Mouse (Mus musculus) liver, adult (tissue): Measurements from ENCODE around the gene Kifc3.
A peak's percentile ranks its signal among the peaks of the same experiment; 100 is the strongest.

ENCODE experiments used
- GATA4 ChIP-seq: IDR thresholded peaks from 2 replicates; pipeline ENCODE4 v1.6.1; 2014; ENCODE audit warnings: mild to moderate bottlenecking, low read length; ENCODE audit not compliant: insufficient replicate concordance

The Kifc3 gene

GRCm38 (mm10) chr8:95134186-95134585 is 68.4 kb downstream of the Kifc3 start:
- TF ChIP-seq GATA4, result no peak

GRCm38 (mm10) chr8:95131983-95132382 is 70.6 kb downstream of the Kifc3 start:
- TF ChIP-seq GATA4, result no peak

GRCm38 (mm10) chr8:95130966-95131537 is 71.6 kb downstream of the Kifc3 start:
- peak; percentile 20; the same call in 1 of the 2 replicates for TF ChIP-seq GATA4

DNA sequence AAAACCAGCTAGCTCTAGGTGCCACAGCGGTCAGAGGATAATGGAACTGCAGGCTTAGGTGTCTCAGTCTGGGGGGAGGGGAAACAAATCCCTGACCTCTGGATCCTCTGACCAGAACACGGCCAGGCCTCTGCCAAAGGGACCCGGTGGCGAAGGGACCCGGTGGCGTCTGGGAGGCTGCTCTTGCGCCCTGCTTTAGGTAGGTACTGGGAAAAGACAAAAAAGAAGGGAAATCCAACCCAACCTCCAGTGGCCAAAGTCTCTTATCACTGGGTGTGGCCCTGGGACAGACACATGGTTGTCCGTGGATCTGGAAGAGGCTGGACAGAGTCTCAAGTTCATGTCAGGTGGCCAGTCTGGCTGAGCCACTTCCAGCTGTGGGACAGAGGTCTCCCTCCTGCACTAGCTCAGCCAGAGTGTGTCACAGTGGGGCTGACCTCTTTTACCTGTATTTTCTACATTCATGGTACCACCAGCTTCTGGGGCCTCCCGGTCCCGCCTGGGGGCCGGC is 73.8 kb downstream of the Kifc3 start:
- TF ChIP-seq GATA4, result peak; percentile 41; the same call in 1 of the 2 replicates

GRCm38 (mm10) chr8:95127658-95128057 is 75.0 kb downstream of the Kifc3 start:
- TF ChIP-seq GATA4, result no peak

DNA sequence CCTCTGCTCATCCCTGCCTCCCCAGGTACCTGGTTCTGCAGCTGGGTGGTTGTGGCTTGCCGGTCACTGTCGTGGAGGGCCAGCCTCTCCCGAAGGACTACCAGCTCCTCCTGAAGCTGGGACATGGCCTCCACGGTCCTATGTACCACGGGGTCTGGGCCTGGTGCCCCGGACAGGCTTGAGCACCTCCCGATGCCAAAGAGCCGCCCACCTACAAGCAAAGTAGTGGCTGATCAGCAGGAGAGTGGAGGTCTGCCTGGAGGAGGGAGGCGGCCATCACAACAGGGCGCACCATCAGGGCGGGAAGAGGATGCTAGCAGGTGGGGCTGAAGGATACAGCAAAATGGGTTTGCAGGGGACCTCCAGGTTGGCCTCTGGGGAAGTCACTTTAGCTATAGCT is 76.1 kb downstream of the Kifc3 start:
- TF ChIP-seq GATA4, result no peak

DNA sequence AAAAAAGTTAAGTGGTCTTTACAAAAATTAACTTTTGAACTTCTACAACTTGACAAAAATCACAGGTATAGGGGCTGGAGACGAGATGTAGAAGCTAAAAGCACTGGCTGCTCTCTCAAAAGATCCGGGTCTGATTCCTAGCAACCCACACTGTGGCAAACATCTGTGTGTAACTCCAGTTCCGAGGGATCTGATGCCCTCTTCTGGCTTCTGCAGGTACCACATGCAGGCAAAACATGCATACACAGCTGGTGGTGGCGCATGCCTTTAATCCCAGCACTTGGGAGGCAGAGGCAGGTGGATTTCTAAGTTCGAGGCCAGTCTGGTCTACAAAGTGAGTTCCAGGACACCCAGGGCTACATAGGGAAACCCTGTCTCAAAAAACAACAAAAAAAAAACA is 79.2 kb downstream of the Kifc3 start:
- TF ChIP-seq GATA4, result no peak

DNA sequence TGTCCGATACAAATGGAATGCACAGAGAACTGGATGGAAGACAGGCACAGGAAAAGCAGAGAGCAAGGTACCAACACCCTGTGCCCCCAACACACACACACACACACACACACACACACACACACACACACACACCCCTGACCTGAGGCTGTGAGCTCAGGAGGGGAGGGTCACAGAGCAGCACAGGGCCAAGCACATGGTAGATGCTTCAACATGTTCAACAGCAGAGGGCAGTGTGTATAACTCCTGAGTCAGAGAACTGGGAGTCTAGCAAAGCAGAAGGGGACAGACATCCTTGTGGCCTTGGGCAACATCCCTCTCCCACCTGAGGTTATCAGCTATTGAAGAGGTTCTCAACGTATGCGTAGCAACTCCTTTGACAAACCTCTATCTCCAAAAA is 88.9 kb downstream of the Kifc3 start:
- no peak for TF ChIP-seq GATA4

- TF ChIP-seq GATA4, result no peak
These were observed 89.5 kb downstream of the Kifc3 start for GRCm38 (mm10) chr8:95113108-95113507.

DNA sequence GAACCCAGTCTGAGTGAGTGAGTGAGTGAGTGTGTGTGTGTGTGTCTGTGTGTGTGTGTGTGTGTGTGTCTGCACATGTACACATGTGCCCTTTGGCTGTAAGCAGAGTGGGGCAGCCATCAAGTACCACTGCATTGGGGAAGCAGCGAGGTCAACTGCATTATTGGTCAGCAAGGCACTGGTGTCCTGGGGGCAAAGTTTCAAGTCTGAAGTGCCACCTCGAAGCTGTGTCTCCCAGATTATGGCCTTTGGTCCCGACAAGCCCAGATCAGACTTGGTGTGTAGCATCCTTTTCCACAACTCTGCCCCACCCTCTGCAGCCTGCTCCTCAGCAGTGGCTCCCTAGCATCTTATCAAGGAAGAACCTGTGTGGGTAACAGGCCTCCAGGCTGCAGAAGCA is 90.0 kb downstream of the Kifc3 start:
- no peak for TF ChIP-seq GATA4

DNA sequence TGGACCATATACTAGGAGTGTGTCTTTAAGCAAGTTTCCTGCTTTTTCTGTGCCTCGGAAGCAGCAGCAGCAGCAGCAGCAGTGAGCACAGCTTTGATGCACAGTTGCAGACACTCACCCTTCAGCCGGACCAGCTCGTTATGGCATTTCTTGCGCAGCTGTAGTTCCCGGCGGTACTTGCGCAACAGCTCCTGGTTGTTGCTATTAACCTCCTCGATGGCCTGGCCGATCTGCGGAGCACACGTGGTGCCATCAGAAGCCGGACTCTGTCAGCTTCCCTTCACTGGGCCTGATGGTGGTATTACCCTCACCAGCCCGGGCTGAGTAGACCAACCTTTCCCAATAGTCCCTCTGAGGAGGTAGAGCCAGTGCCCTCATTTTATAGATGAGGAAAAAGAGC is 95.3 kb downstream of the Kifc3 start:
- TF ChIP-seq GATA4, result no peak

- TF ChIP-seq GATA4, result no peak
These were observed 100.6 kb downstream of the Kifc3 start for GRCm38 (mm10) chr8:95101972-95102371.

GRCm38 (mm10) chr8:95099009-95099408 is 103.6 kb downstream of the Kifc3 start:
- no peak for TF ChIP-seq GATA4

DNA sequence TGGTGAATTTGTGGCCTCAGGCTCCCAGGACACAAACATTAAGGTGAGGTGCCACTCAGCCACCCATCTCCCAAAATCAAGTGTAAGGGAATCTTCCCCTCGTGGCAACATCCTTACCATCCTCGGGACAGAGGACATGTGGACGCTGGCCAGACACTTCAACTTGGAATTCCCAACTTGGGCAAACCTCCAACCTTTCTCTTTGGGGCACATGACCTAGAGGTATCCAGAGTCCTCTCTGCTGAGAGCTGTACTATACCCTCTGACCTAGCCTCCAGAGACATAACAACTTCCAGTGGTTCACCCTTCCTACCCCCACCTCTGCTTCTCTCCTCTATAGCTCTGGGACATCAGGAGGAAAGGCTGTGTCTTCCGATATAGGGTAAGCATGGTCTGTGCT is 109.0 kb downstream of the Kifc3 start:
- TF ChIP-seq GATA4, result no peak

DNA sequence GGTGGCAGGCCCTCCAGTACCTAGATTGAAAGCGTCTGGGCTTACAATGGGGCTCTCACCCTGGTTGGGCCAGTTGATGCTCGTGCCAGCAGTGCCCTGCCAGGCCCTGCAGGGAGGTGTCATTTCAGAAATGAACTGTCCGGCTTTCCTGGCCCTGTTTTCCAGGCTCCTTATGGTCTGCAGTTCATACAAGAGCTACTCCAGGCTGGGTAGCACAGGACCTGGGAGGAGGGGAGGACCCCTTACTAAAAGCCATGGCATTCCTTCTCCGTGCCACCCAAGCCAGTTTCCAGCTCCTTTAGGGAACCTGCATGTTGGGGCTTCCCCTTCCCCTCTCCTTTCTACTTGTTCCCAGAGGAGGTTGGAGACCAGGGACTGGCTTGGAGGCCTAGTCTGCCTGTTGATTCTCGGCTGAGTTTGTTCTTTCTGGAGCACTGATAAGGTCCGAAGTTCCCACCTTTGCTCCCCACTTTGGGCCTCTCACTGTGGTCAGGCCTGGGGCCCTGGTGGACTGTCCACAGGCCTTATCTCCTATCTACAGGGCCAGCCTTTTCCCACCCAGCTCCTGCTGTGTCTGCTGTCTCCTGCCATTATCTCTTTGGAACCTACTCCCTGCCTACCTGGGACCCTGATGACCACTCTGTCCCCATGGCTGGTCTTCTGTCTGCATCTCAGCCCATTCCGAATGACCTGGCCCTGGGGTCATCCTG is 117.0 kb downstream of the Kifc3 start:
- TF ChIP-seq GATA4, result no peak

DNA sequence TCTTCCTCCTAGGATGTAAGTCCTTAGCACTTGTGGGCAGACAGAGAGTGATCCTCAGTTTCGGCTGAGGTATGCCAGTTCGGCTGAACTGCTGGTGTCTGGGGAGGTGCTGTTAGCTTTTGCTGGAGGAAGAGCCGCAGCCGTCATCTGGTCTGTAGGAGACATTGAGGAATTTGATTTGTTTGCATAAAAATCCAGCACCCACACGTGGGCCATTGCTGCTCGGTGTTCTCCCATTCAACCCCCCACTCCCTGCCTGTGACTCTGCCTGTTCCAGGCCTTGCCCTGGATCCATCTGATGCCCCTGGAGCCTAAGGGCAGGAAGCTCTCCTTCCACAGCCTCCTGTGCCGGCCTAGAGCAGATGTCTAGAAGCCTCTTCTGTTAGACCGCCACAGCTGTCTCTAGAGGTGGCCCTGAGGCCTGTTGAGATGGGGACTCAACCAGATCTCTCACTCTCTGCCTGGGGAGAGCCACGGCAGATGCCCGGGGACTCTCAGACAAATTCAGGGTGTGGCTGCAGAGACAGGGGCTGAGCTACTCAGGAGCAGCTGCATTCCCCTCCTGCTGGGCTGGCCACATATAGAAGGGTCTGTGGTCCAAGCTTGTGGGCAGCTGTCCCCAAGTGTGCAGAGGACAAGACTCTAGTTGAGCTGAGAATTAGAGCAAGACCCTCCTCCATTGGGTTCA is 117.7 kb downstream of the Kifc3 start:
- no peak for TF ChIP-seq GATA4
